Mouse (Mus musculus) cerebellum, adult 8-10 months (tissue): ENCODE data around the gene Sult2a5.

Experiments used
- DNase-seq: peaks from one replicate; pipeline ENCODE4 v3.0.0; 2022

Gene Sult2a5

GRCm38 (mm10) chr7:13623667-13624066 is at the start of gene Sult2a5:
Sult2a5 (plus strand) TSS chr7:13623967.
- no peak for DNase-seq
